Mouse (Mus musculus) lung, postnatal 0 days (tissue): ENCODE measurements around the gene Alk.

Experiments used
- CTCF ChIP-seq: IDR thresholded peaks from 2 replicates; pipeline ENCODE4 v1.5.1; 2016; ENCODE audit warnings: antibody characterized with exemption, mild to moderate bottlenecking
- EP300 ChIP-seq: IDR thresholded peaks from 2 replicates; pipeline ENCODE4 v1.6.1; 2016; ENCODE audit warnings: antibody characterized with exemption, mild to moderate bottlenecking, control low read depth

DNA sequence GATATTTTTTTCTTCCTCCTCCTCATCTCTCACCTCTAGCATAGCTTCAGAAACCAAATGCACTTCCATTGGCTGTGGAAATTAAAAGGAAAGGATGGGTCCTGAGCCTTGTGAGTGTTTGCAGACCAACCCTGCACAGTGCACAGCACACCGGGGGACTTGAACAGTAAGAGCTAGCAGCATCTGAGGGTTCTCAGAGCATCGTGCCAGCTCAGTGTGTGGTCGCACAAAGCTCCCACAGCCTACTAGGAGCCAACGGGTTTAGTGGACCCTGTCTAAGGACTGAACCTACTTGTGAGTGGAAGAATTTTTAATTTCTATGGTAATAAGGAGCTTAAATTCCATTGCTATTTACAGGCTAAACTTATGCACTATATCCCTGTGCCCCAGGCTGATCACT, 58.2 kb downstream of the Alk start:
- no peak for TF ChIP-seq CTCF
- TF ChIP-seq EP300, result no peak
